Mouse (Mus musculus): ENCODE data around the gene Bbs2. TPM values are rescaled to one million over a fixed set of nuclear protein-coding genes. Genes with fewer than 3 reads are reported as not detected.

The Bbs2 gene
- polyA plus RNA-seq, 1 experiment, result 20.3 TPM

DNA sequence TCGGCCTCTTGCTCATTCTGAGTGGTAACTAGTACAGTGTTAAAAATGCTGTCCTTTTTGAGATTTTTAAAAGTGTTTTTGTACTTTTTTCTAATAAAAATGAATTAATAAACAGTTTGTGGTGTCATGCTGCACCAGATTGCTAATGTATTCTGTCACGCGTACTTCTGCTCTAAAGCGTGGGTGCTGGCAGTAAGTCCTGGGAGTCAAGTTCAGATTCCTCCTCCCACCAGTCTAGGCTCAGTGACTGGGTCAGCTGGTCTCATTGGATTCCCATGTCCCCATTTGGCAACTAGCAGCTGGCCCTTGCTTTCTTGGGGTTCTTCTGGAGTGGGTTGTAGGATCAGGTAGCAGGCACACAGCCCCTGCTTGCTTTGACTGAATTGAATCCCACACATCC is 31.4 kb upstream of the Bbs2 start:
- Histone ChIP-seq H3K4me1 (ENCODE audit: control insufficient read depth, insufficient read depth, low read length) (no peaks in the 10 kb centered on the region), H3K4me3 (replicated peaks; ENCODE audit: control insufficient read depth, low read depth, low read length) (no peak overlapping the region), H3K27ac (ENCODE audit: control insufficient read depth, insufficient read depth, low read depth, low read length, poor library complexity) (no peak overlapping the region)
- 93% methylated on average over 4 of the region's 4 CpGs for WGBS
- TF ChIP-seq CTCF (IDR thresholded peaks at IDR 0.05; ENCODE audit: control insufficient read depth, insufficient read depth, low read length) (no peak), POLR2A (IDR thresholded peaks at IDR 0.05; ENCODE audit: borderline replicate concordance, control insufficient read depth, low read depth, low read length) (no peak)

- H3K4me3 ChIP-seq (replicated peaks; ENCODE audit: control insufficient read depth, low read depth, low read length), result no peak overlapping the region
- 81% methylated on average over 6 of the region's 6 CpGs for WGBS
- no peak overlapping the region for H3K27ac ChIP-seq (ENCODE audit: control insufficient read depth, insufficient read depth, low read depth, low read length, poor library complexity)
- TF ChIP-seq CTCF (IDR thresholded peaks at IDR 0.05; ENCODE audit: control insufficient read depth, insufficient read depth, low read length) (no peak), POLR2A (IDR thresholded peaks at IDR 0.05; ENCODE audit: borderline replicate concordance, control insufficient read depth, low read depth, low read length) (no peak)
- H3K4me1 ChIP-seq (ENCODE audit: control insufficient read depth, insufficient read depth, low read length), result no peaks in the 10 kb centered on the region
Measured at GRCm38 (mm10) chr8:94129133-94129789, 30.5 kb upstream of the Bbs2 start.

DNA sequence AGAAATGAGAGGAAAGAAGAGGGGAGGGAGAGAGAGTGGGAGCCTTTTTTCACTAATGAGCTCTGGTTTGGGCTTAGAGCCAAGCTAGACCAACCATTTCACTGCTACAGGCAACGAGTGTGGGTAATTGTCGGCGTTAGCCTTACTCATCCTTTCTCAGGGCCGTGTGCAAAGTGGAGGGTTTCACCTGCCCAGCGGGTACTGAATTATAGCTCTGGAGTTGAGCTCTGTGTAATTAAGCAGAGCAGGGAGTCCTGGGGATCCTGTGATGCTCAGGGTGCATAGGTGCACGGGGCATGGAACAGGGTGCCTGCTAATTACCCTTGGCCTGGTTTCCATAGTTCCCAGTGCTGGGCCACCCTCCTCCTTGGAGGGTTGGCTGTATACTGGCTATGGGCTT is 29.0 kb upstream of the Bbs2 start:
- TF ChIP-seq POLR2A (IDR thresholded peaks at IDR 0.05; ENCODE audit: borderline replicate concordance, control insufficient read depth, low read depth, low read length) (no peak), CTCF (IDR thresholded peaks at IDR 0.05; ENCODE audit: control insufficient read depth, insufficient read depth, low read length) (no peak)
- Histone ChIP-seq H3K27ac (ENCODE audit: control insufficient read depth, insufficient read depth, low read depth, low read length, poor library complexity) (no peak overlapping the region), H3K4me3 (replicated peaks; ENCODE audit: control insufficient read depth, low read depth, low read length) (no peak overlapping the region), H3K4me1 (ENCODE audit: control insufficient read depth, insufficient read depth, low read length) (no peaks in the 10 kb centered on the region)
- 68% methylated on average over 6 of the region's 6 CpGs for WGBS

GRCm38 (mm10) chr8:94122711-94123468 is 24.2 kb upstream of the Bbs2 start:
- H3K4me3 ChIP-seq (replicated peaks; ENCODE audit: control insufficient read depth, low read depth, low read length), result no peak overlapping the region
- WGBS, result 43% methylated on average over 8 of the region's 8 CpGs
- TF ChIP-seq CTCF (IDR thresholded peaks at IDR 0.05; ENCODE audit: control insufficient read depth, insufficient read depth, low read length) (no peak), POLR2A (IDR thresholded peaks at IDR 0.05; ENCODE audit: borderline replicate concordance, control insufficient read depth, low read depth, low read length) (no peak)

DNA sequence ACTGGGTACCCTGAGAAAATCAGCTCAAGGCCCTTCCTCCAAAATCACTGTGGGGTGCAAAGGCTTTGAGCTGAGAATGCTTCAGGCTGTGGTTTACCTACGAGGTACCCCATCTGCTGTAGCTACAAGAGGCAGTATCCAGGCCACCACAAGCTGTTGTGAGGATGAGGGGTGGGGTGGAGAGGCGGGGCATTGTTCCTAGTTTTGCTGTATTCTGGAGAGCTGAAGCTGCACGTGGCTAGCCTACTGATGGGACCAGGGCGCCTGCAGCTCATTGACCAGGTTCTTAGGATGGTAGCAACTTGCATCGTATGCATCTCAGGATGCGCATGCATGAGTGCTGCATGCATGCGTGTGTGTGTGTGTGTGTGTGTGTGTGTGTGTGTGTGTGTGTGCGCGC is 22.9 kb upstream of the Bbs2 start:
- TF ChIP-seq CTCF (IDR thresholded peaks at IDR 0.05; ENCODE audit: control insufficient read depth, insufficient read depth, low read length), result no peak
- TF ChIP-seq POLR2A (IDR thresholded peaks at IDR 0.05; ENCODE audit: borderline replicate concordance, control insufficient read depth, low read depth, low read length), result no peak
- H3K4me1 ChIP-seq (ENCODE audit: control insufficient read depth, insufficient read depth, low read length), result no peaks in the 10 kb centered on the region
- WGBS, result 76% methylated on average over 9 of the region's 9 CpGs
- no peak overlapping the region for H3K27ac ChIP-seq (ENCODE audit: control insufficient read depth, insufficient read depth, low read depth, low read length, poor library complexity)
- H3K4me3 ChIP-seq (replicated peaks; ENCODE audit: control insufficient read depth, low read depth, low read length), result no peak overlapping the region

More at GRCm38 (mm10) chr8:94122711-94123468, 24.2 kb upstream of the Bbs2 start:
- H3K27ac ChIP-seq (ENCODE audit: control insufficient read depth, insufficient read depth, low read depth, low read length, poor library complexity), result no peak overlapping the region
- no peaks in the 10 kb centered on the region for H3K4me1 ChIP-seq (ENCODE audit: control insufficient read depth, insufficient read depth, low read length)

DNA sequence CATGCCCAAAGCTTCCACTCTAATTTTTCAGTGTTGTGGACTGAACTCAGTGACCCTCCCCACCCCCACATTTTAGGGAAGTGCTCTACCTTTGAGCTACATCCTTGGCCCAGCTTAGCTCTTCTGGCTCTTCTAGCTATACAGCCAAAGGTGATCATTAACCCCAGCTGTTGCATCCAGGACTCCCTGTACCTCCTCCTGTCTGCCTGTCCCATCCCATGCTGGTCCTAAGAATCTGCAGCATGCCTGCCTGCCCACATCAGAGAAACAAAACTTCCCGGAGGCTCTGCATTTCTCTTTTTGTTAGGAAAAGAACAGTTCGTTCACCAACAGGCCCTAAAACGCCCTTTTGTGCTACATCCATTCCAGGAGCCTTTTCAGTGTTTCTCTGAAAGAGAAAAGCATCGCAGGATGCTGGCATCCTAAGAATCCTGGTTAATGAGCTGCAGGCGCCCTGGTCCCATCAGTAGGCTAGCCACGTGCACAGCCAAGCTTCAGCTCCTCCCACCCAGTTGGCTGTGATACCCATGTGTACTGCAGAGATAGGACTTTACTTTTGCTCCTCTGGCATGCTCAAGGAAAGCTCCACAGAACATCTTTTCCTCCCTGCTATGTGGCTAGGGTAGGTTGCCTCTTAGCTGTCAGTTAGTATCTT is 20.2 kb upstream of the Bbs2 start:
- TF ChIP-seq CTCF (IDR thresholded peaks at IDR 0.05; ENCODE audit: control insufficient read depth, insufficient read depth, low read length), result no peak
- no peak for TF ChIP-seq POLR2A (IDR thresholded peaks at IDR 0.05; ENCODE audit: borderline replicate concordance, control insufficient read depth, low read depth, low read length)

GRCm38 (mm10) chr8:94113972-94114371 is 15.2 kb upstream of the Bbs2 start:
- 78% methylated on average over 2 of the region's 2 CpGs for WGBS
- Histone ChIP-seq H3K27ac (ENCODE audit: control insufficient read depth, insufficient read depth, low read depth, low read length, poor library complexity) (no peak overlapping the region), H3K4me1 (ENCODE audit: control insufficient read depth, insufficient read depth, low read length) (no peaks in the 10 kb centered on the region; the same call in none of the 2 replicates), H3K4me3 (replicated peaks; ENCODE audit: control insufficient read depth, low read depth, low read length) (no peak overlapping the region)
- TF ChIP-seq POLR2A (IDR thresholded peaks at IDR 0.05; ENCODE audit: borderline replicate concordance, control insufficient read depth, low read depth, low read length) (no peak), CTCF (IDR thresholded peaks at IDR 0.05; ENCODE audit: control insufficient read depth, insufficient read depth, low read length) (no peak)

More for the DNA sequence above, 20.2 kb upstream of the Bbs2 start:
- no peak overlapping the region for H3K4me3 ChIP-seq (replicated peaks; ENCODE audit: control insufficient read depth, low read depth, low read length)
- 48% methylated on average over 6 of the region's 6 CpGs for WGBS
- H3K4me1 ChIP-seq (ENCODE audit: control insufficient read depth, insufficient read depth, low read length), result no peaks in the 10 kb centered on the region
- no peak overlapping the region for H3K27ac ChIP-seq (ENCODE audit: control insufficient read depth, insufficient read depth, low read depth, low read length, poor library complexity)

DNA sequence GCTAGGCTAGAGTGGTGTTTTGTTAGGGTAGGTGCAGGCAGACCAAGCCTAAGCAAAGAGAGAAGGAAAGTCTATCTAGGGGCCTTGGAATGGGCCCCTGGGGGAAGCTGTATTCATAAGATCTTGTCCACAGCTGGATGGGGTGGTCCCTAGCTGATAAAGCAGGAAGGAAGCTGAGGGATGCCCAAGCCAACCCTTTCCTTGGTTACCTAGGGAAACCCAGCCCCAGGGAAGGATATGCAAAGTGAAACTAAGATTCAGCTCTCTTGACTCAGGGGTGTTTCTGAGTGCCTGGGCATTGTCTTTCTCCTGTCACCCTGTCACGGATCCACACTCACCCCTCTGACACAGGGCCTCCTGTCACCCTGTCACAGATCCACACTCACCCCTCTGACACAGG is 14.7 kb upstream of the Bbs2 start:
- H3K27ac ChIP-seq (ENCODE audit: control insufficient read depth, insufficient read depth, low read depth, low read length, poor library complexity), result no peak overlapping the region
- H3K4me1 ChIP-seq (ENCODE audit: control insufficient read depth, insufficient read depth, low read length), result no peaks in the 10 kb centered on the region; the same call in none of the 2 replicates
- 21% methylated on average over 1 of the region's 1 CpGs for WGBS
- TF ChIP-seq CTCF (IDR thresholded peaks at IDR 0.05; ENCODE audit: control insufficient read depth, insufficient read depth, low read length), result no peak
- TF ChIP-seq POLR2A (IDR thresholded peaks at IDR 0.05; ENCODE audit: borderline replicate concordance, control insufficient read depth, low read depth, low read length), result no peak
- H3K4me3 ChIP-seq (replicated peaks; ENCODE audit: control insufficient read depth, low read depth, low read length), result no peak overlapping the region
